Mouse (Mus musculus): ENCODE measurements around the gene Synpo2l. TPM values are rescaled to one million over a fixed set of nuclear protein-coding genes. Genes with fewer than 3 reads are reported as not detected.
A peak's percentile ranks its signal among the peaks of the same experiment; 100 is the strongest.
"Not testable (repeated sequence)": the region's sequence is repeated elsewhere in the genome, so short reads cannot be mapped to it uniquely, and the experiment has no call there.

Gene Synpo2l
- polyA plus RNA-seq (2015; fragmentation: Nextera tagmentation; extraction: Ambion mirVana): 0.23 and 1.6 TPM in 2 replicates

- Histone ChIP-seq H3K4me2 (ENCODE audit: low read length) (no peak within 1 kb of the TSS), H3K9me3 (ENCODE audit: control insufficient read depth, low read length) (no peaks in the 10 kb centered on the region), H3K27me3 (replicated peaks; ENCODE audit: control insufficient read depth, insufficient read depth, low read length) (peaks cover 7% of the 10 kb centered on the region; the same call in 1 of the 2 replicates), H3K4me1 (ENCODE audit: control insufficient read depth, insufficient read depth, low read depth, low read length) (no peaks in the 10 kb centered on the region), H3K4me3 (ENCODE audit: low read length) (no peak within 1 kb of the TSS), H3K27ac (ENCODE audit: low read depth, low read length) (no peak within 1 kb of the TSS), H3K36me3 (ENCODE audit: control insufficient read depth, insufficient read depth, low read length) (no peaks in the 10 kb centered on the region), H3K9ac (ENCODE audit: low read depth, low read length) (no peak within 1 kb of the TSS)
- WGBS: 85% methylated on average over 8 of the region's 8 CpGs
- ATAC-seq: no peak
These were observed at the start of gene Synpo2l for GRCm38 (mm10) chr14:20668154-20668810. Gene Synpo2l (minus strand): TSS chr14:20668354.

DNA sequence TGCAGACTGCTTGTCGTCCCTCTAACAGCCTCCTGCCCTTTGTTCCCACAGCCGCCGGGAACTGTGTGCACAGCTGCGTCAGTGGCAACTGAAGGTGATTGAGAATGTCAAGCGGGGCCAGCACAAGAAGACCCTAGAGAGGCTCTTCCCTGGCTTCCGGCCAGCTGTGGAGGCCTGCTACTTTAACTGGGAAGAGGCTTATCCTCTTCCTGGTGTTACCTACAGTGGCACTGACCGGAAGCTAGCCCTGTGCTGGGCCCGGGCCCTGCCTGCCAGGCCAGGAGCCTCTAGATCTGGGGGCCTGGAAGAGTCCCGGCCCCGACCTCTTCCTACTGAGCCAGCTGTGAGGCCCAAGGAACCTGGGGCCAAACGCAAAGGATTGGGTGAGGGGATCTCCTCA, 45.7 kb upstream of the Synpo2l start:
- no peak for ATAC-seq
- 73% methylated on average over 11 of the region's 11 CpGs for WGBS

GRCm38 (mm10) chr14:20708239-20708638, 40.1 kb upstream of the Synpo2l start:
- Histone ChIP-seq H3K9ac (ENCODE audit: low read depth, low read length) (peak overlapping the region; percentile 98), H3K36me3 (ENCODE audit: control insufficient read depth, insufficient read depth, low read length) (peaks cover 22% of the 10 kb centered on the region), H3K4me1 (ENCODE audit: control insufficient read depth, insufficient read depth, low read depth, low read length) (peaks cover 18% of the 10 kb centered on the region), H3K9me3 (ENCODE audit: control insufficient read depth, low read length) (no peaks in the 10 kb centered on the region), H3K4me3 (ENCODE audit: low read length) (peak overlapping the region; percentile 90), H3K27me3 (replicated peaks; ENCODE audit: control insufficient read depth, insufficient read depth, low read length) (no peaks in the 10 kb centered on the region), H3K27ac (ENCODE audit: low read depth, low read length) (no peak overlapping the region), H3K4me2 (ENCODE audit: low read length) (peak overlapping the region; percentile 57)
- WGBS: 11% methylated on average over 10 of the region's 10 CpGs
- no peak for ATAC-seq

More for the DNA sequence above, 45.7 kb upstream of the Synpo2l start:
- no peaks in the 10 kb centered on the region for H3K9me3 ChIP-seq (ENCODE audit: control insufficient read depth, low read length)
- H3K4me2 ChIP-seq (ENCODE audit: low read length): no peak overlapping the region
- no peaks in the 10 kb centered on the region for H3K27me3 ChIP-seq (replicated peaks; ENCODE audit: control insufficient read depth, insufficient read depth, low read length)
- no peak overlapping the region for H3K9ac ChIP-seq (ENCODE audit: low read depth, low read length)
- H3K4me3 ChIP-seq (ENCODE audit: low read length): no peak overlapping the region
- H3K27ac ChIP-seq (ENCODE audit: low read depth, low read length): no peak overlapping the region
- peaks cover 67% of the 10 kb centered on the region for H3K36me3 ChIP-seq (ENCODE audit: control insufficient read depth, insufficient read depth, low read length)
- H3K4me1 ChIP-seq (ENCODE audit: control insufficient read depth, insufficient read depth, low read depth, low read length): peaks cover 10% of the 10 kb centered on the region

DNA sequence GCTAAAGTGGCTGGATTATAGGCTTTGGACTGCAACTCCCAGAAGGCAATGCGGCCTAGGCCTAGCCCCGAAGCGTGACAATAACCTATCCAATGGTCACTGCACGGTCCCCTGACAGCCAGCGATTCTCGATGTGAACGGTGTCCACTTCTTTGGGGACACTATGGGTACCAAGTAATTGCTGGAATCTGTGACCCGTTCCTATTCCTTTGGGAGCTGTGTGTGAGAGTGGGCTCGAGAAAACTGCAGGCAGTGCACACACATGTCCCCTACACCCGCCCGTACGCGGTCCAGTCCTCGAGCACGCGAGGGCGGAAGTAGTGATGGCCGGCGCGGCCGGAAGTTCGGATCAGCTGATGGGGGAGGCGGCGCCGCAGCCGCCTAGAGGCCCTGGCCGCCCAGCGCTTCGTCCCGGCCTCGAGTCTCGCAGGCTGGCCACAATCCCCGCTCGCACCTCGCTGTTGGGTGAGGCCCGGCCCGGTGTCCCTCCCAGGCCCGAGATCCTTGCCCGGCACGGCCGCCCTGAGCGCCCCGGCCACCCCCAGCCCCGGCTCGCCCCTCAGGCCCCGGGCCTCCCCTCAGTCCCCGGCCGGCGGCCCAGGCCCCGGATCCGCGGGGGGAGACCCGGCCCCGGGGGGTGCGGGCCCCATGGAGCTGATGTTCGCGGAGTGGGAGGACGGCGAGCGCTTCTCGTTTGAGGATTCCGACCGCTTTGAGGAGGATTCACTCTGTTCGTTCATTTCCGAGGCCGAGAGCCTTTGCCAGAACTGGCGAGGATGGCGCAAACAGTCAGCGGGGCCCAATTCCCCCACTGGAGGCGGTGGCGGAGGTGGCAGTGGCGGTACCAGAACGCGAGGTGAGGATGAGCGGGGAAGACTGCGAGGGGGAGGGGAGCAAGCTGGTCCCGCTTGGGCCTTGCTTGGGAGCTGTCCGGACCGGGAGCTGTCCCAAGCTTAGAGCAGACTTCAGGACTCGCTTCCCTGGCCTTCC, 39.3 kb upstream of the Synpo2l start, which contains the start of gene Zswim8:
Gene Zswim8, plus strand, starts transcription at position 352 of the 990 bp plus-strand sequence.
- peak; percentile 96 for ATAC-seq
- Histone ChIP-seq H3K9ac (ENCODE audit: low read depth, low read length) (peak within 1 kb of the TSS; percentile 98), H3K4me1 (ENCODE audit: control insufficient read depth, insufficient read depth, low read depth, low read length) (peaks cover 18% of the 10 kb centered on the region), H3K9me3 (ENCODE audit: control insufficient read depth, low read length) (no peaks in the 10 kb centered on the region), H3K27me3 (replicated peaks; ENCODE audit: control insufficient read depth, insufficient read depth, low read length) (no peaks in the 10 kb centered on the region), H3K4me3 (ENCODE audit: low read length) (peak within 1 kb of the TSS; percentile 90), H3K36me3 (ENCODE audit: control insufficient read depth, insufficient read depth, low read length) (peaks cover 15% of the 10 kb centered on the region; the same call in 1 of the 2 replicates), H3K27ac (ENCODE audit: low read depth, low read length) (peak within 1 kb of the TSS; percentile 86), H3K4me2 (ENCODE audit: low read length) (peak within 1 kb of the TSS; percentile 57)
- 1% methylated on average over 80 of the region's 80 CpGs for WGBS

DNA sequence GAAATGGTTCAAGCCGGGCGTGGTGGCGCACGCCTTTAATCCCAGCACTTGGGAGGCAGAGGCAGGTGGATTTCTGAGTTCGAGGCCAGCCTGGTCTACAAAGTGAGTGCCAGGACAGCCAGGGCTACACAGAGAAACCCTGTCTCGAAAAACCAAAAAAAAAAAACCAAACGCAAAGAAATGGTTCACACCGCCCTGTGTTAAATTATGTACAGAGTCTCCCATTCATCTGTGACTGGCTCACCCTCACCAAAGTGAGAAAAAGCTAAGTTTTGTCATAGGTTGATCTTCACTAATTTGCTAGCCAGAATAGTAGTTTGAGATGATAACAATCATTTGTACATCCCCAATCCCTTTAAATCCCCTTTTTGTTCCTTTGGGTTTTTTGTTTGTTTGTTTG, 35.3 kb upstream of the Synpo2l start:
- H3K9ac ChIP-seq (ENCODE audit: low read depth, low read length): peak overlapping the region; percentile 85
- H3K4me3 ChIP-seq (ENCODE audit: low read length): peak overlapping the region; percentile 56
- H3K36me3 ChIP-seq (ENCODE audit: control insufficient read depth, insufficient read depth, low read length); H3K27me3 ChIP-seq (replicated peaks; ENCODE audit: control insufficient read depth, insufficient read depth, low read length); ATAC-seq; H3K9me3 ChIP-seq (ENCODE audit: control insufficient read depth, low read length): not testable (repeated sequence)
- H3K4me2 ChIP-seq (ENCODE audit: low read length): peak overlapping the region; percentile 72
- WGBS: 16% methylated on average over 8 of the region's 8 CpGs
- H3K4me1 ChIP-seq (ENCODE audit: control insufficient read depth, insufficient read depth, low read depth, low read length): peaks cover 34% of the 10 kb centered on the region
- H3K27ac ChIP-seq (ENCODE audit: low read depth, low read length): peak overlapping the region; percentile 87

DNA sequence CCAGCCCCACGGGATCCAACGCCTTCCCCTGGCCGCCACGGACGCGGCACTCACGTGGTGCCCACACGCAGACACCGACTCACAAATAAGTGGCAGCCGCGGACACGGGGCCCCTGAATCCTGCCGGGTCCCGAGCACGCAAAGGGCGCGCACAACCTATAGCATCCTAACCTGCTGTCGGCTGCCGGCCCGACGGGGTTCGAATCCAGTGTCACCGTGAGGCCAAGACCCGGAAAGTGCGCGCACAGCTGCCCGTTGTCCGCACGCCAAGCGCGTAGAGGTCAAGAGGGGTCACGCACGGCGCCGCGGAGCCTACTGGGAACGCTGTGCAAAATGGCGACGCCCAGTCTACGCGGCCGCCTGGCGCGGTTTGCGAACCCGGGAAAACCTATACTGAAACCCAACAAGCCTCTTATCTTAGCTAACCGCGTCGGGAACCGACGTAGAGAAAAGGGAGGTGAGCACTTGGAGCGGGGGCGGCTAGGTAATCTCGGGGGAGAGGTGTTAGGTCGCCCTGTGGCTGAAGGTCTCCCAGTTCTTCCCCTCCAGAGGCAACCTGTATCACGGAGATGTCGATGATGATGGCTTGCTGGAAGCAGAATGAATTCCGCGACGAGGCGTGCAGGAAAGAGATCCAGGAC, 34.7 kb upstream of the Synpo2l start, which contains the start of gene Chchd1:
Gene Chchd1, plus strand, starts transcription at position 266 of the 641 bp plus-strand sequence.
- Histone ChIP-seq H3K4me3 (ENCODE audit: low read length) (peak within 1 kb of the TSS; percentile 56), H3K4me1 (ENCODE audit: control insufficient read depth, insufficient read depth, low read depth, low read length) (peaks cover 40% of the 10 kb centered on the region), H3K27ac (ENCODE audit: low read depth, low read length) (peak within 1 kb of the TSS; percentile 87), H3K36me3 (ENCODE audit: control insufficient read depth, insufficient read depth, low read length) (0 out of 2 replicates have a peak, but pooled peaks cover 6% of the 10 kb centered on the region), H3K4me2 (ENCODE audit: low read length) (peak within 1 kb of the TSS; percentile 72), H3K27me3 (replicated peaks; ENCODE audit: control insufficient read depth, insufficient read depth, low read length) (no peaks in the 10 kb centered on the region), H3K9ac (ENCODE audit: low read depth, low read length) (peak within 1 kb of the TSS; percentile 85), H3K9me3 (ENCODE audit: control insufficient read depth, low read length) (no peaks in the 10 kb centered on the region)
- peak; percentile 79 for ATAC-seq
- WGBS: 0% methylated on average over 61 of the region's 61 CpGs

- 0 out of 2 replicates have a peak, but pooled peaks cover 6% of the 10 kb centered on the region for H3K36me3 ChIP-seq (ENCODE audit: control insufficient read depth, insufficient read depth, low read length)
- WGBS: 18% methylated on average over 15 of the region's 15 CpGs
- peak overlapping the region; percentile 85 for H3K9ac ChIP-seq (ENCODE audit: low read depth, low read length)
- H3K9me3 ChIP-seq (ENCODE audit: control insufficient read depth, low read length): no peaks in the 10 kb centered on the region
- peak overlapping the region; percentile 56 for H3K4me3 ChIP-seq (ENCODE audit: low read length)
- H3K4me2 ChIP-seq (ENCODE audit: low read length): peak overlapping the region; percentile 72
- peak overlapping the region; percentile 87 for H3K27ac ChIP-seq (ENCODE audit: low read depth, low read length)
- ATAC-seq: peak; percentile 25
- H3K27me3 ChIP-seq (replicated peaks; ENCODE audit: control insufficient read depth, insufficient read depth, low read length): no peaks in the 10 kb centered on the region
- H3K4me1 ChIP-seq (ENCODE audit: control insufficient read depth, insufficient read depth, low read depth, low read length): peaks cover 46% of the 10 kb centered on the region
These were observed 34.1 kb upstream of the Synpo2l start for GRCm38 (mm10) chr14:20702096-20702740.

- Histone ChIP-seq H3K27ac (ENCODE audit: low read depth, low read length) (no peak overlapping the region), H3K9ac (ENCODE audit: low read depth, low read length) (peak overlapping the region; percentile 29; the same call in 1 of the 2 replicates), H3K4me1 (ENCODE audit: control insufficient read depth, insufficient read depth, low read depth, low read length) (peaks cover 53% of the 10 kb centered on the region), H3K27me3 (replicated peaks; ENCODE audit: control insufficient read depth, insufficient read depth, low read length) (no peaks in the 10 kb centered on the region), H3K9me3 (ENCODE audit: control insufficient read depth, low read length) (no peaks in the 10 kb centered on the region), H3K4me2 (ENCODE audit: low read length) (peak overlapping the region; percentile 72), H3K4me3 (ENCODE audit: low read length) (peak overlapping the region; percentile 56; the same call in 1 of the 2 replicates), H3K36me3 (ENCODE audit: control insufficient read depth, insufficient read depth, low read length) (0 out of 2 replicates have a peak, but pooled peaks cover 6% of the 10 kb centered on the region)
- WGBS: 84% methylated on average over 8 of the region's 8 CpGs
- ATAC-seq: no peak
These were observed 33.4 kb upstream of the Synpo2l start for GRCm38 (mm10) chr14:20701554-20701953.
